Mouse (Mus musculus) midbrain, postnatal 0 days (tissue): Measurements from ENCODE around the gene Sept9. TPM values are rescaled to one million over a fixed set of nuclear protein-coding genes. Genes with fewer than 3 reads are reported as not detected.

Experiments
- ATAC-seq: fragments of 200-750 bp; cut with Nextera tagmentation; 2 replicates; pipeline ENCODE4 v1.8.0; 2017; ENCODE audit warnings: moderate number of reproducible peaks, mild to moderate bottlenecking, moderate TSS enrichment, moderate library complexity; ENCODE audit not compliant: low FRiP score
- DNase-seq: peaks from one replicate; pipeline ENCODE4 v3.0.0-alpha.2; 2015; ENCODE audit warnings: low spot score
- H3K27ac ChIP-seq: fragments of 300-500 bp; sonication (generic); 2 replicates; pipeline ENCODE4 v1.5.1; 2014; ENCODE audit warnings: low read depth, mild to moderate bottlenecking, low read length, mixed read lengths
- H3K27me3 ChIP-seq: fragments of 300-500 bp; sonication (generic); 2 replicates; pipeline ENCODE4 v1.6.1; 2014; ENCODE audit warnings: low read length, control low read depth, mixed read lengths; ENCODE audit not compliant: insufficient read depth
- H3K36me3 ChIP-seq: fragments of 300-500 bp; sonication (generic); 2 replicates; pipeline ENCODE4 v1.6.1; 2014; ENCODE audit warnings: low read length, control low read depth, mixed read lengths; ENCODE audit not compliant: insufficient read depth
- H3K4me1 ChIP-seq: fragments of 300-500 bp; sonication (generic); 2 replicates; pipeline ENCODE4 v1.6.1; 2014; ENCODE audit warnings: mild to moderate bottlenecking, control low read depth, antibody characterized with exemption, low read length, mixed read lengths; ENCODE audit not compliant: insufficient read depth
- H3K4me2 ChIP-seq: fragments of 300-500 bp; sonication (generic); 2 replicates; pipeline ENCODE4 v1.6.1; 2014; ENCODE audit warnings: low read depth, mild to moderate bottlenecking, low read length, mixed read lengths; ENCODE audit not compliant: poor library complexity, severe bottlenecking
- H3K4me3 ChIP-seq: fragments of 300-500 bp; sonication (generic); 2 replicates; pipeline ENCODE4 v1.5.1; 2014; ENCODE audit warnings: low read depth, mild to moderate bottlenecking, low read length, moderate library complexity
- H3K9ac ChIP-seq: fragments of 300-500 bp; sonication (generic); replicated peaks from 2 replicates; pipeline ENCODE4 v1.6.1; 2014; ENCODE audit warnings: mild to moderate bottlenecking, low read length, moderate library complexity, mixed read lengths; ENCODE audit not compliant: poor library complexity, severe bottlenecking
- H3K9me3 ChIP-seq: fragments of 300-500 bp; sonication (generic); 2 replicates; pipeline ENCODE4 v1.6.1; 2016; ENCODE audit warnings: low read length, control low read depth
- CTCF ChIP-seq: IDR thresholded peaks from 2 replicates; pipeline ENCODE4 v1.5.1; 2016; ENCODE audit warnings: antibody characterized with exemption, mild to moderate bottlenecking
- WGBS: fragments of 180-500 bp; shearing (Covaris S2); extraction: QIAGEN DNeasy Blood & Tissue Kit; methylation state at CpG from one replicate; pipeline ENCODE4 v1.1.7; 2014; 5-methylcytosine and 5-hydroxymethylcytosine counted together
- polyA plus RNA-seq: library from polyadenylated mRNA; unstranded; fragments of >200 nt; fragmentation: Nextera tagmentation; extraction: Ambion mirVana; gene quantifications from 2 replicates; pipeline ENCODE4 v1.2.1, GENCODE M21; 2015
- total RNA-seq: library from RNA; depleted of rRNA; stranded (reverse); fragments of >200 nt; gene quantifications from 2 replicates; pipeline ENCODE4 v1.2.3, GENCODE M21; 2014

Gene Sept9
- total and polyA plus RNA-seq, 2 experiments from 2014 or later: 95.3 to 105 TPM

DNA sequence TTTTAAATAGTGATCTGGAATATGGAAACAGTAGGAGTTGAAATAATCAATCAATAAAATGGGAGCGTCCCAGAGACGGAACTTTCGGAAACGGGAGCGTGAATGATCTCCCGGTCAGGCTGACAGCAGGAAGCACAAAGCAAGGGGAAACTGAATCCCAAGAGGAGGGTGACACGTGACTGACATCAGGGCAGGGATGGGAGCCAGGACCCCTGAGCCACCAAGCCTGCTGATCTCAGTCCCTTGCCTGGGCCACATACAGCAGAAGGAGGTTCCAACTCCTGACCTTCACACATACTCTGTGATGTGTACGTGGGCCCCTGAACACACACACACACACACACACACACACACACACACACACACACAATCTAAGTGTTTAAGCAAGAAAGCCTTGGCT lies 37.9 kb upstream of the Sept9 start:
- H3K4me3 ChIP-seq: no peak overlapping the region
- TF ChIP-seq CTCF: no peak
- DNase-seq (no peak), ATAC-seq (no peak)
- H3K4me1 ChIP-seq: no peaks in the 10 kb centered on the region
- H3K4me2 ChIP-seq: no peak overlapping the region
- 72% methylated on average over 8 of the region's 8 CpGs for WGBS
- no peak overlapping the region for H3K27ac ChIP-seq
- no peaks in the 10 kb centered on the region for H3K9me3 ChIP-seq
- peaks cover 24% of the 10 kb centered on the region for H3K36me3 ChIP-seq
- H3K9ac ChIP-seq: no peak overlapping the region
- H3K27me3 ChIP-seq: no peaks in the 10 kb centered on the region

GRCm38 (mm10) chr11:117163098-117163497 lies 36.4 kb upstream of the Sept9 start:
- no peak for TF ChIP-seq CTCF
- Histone ChIP-seq H3K4me1 (no peaks in the 10 kb centered on the region), H3K27ac (no peak overlapping the region), H3K27me3 (no peaks in the 10 kb centered on the region), H3K4me2 (no peak overlapping the region), H3K9ac (no peak overlapping the region), H3K9me3 (no peaks in the 10 kb centered on the region), H3K36me3 (peaks cover 13% of the 10 kb centered on the region), H3K4me3 (no peak overlapping the region)
- ATAC-seq (no peak), DNase-seq (no peak)
- WGBS: 75% methylated on average over 9 of the region's 9 CpGs

- Histone ChIP-seq H3K36me3 (peaks cover 6% of the 10 kb centered on the region), H3K9me3 (no peaks in the 10 kb centered on the region), H3K9ac (no peak overlapping the region), H3K27me3 (no peaks in the 10 kb centered on the region), H3K4me3 (no peak overlapping the region), H3K4me2 (no peak overlapping the region), H3K27ac (no peak overlapping the region), H3K4me1 (no peaks in the 10 kb centered on the region)
- DNase-seq: no peak
- 87% methylated on average over 6 of the region's 6 CpGs for WGBS
- no peak for TF ChIP-seq CTCF
- ATAC-seq: no peak
These were observed 35.7 kb upstream of the Sept9 start for GRCm38 (mm10) chr11:117163771-117164170.

- Histone ChIP-seq H3K27me3 (no peaks in the 10 kb centered on the region), H3K36me3 (no peaks in the 10 kb centered on the region), H3K9ac (no peak overlapping the region), H3K9me3 (no peaks in the 10 kb centered on the region), H3K4me1 (no peaks in the 10 kb centered on the region), H3K4me3 (no peak overlapping the region), H3K27ac (no peak overlapping the region), H3K4me2 (no peak overlapping the region)
- ATAC-seq (no peak), DNase-seq (peak; percentile 39)
- TF ChIP-seq CTCF: no peak
- 83% methylated on average over 20 of the region's 20 CpGs for WGBS
These were observed 31.0 kb upstream of the Sept9 start for GRCm38 (mm10) chr11:117168278-117169087.

DNA sequence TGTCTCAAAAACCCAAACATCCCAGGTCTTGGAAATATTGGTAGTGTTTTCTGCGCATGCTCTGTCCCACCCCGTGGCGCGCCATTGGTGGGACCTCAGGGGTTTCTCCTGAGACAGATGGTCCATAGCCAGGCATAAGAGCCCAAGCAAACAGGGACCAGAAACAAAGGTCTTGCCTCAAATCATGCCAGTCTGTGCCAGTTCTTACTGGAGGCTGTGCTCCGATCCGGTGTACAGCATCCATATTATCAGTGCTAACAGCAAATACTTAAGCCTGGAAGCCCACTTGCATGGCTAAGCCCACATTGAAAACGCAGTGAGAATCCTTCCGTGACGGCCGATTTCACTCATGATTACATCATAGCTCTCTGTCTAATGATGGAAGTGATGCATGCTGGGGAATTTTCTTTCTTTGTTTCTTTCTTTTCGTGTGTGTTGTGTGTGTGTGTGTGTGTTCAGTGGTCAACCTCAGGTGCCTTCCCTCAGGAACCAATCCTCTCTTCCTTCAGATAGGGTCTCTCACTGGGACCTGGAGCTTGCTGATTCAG lies 30.3 kb upstream of the Sept9 start:
- Histone ChIP-seq H3K4me3 (no peak overlapping the region), H3K4me1 (no peaks in the 10 kb centered on the region), H3K27ac (no peak overlapping the region), H3K27me3 (no peaks in the 10 kb centered on the region), H3K9ac (no peak overlapping the region), H3K36me3 (no peaks in the 10 kb centered on the region), H3K9me3 (no peaks in the 10 kb centered on the region), H3K4me2 (no peak overlapping the region)
- ATAC-seq (no peak), DNase-seq (peak; percentile 30)
- no peak for TF ChIP-seq CTCF
- 84% methylated on average over 11 of the region's 11 CpGs for WGBS

DNA sequence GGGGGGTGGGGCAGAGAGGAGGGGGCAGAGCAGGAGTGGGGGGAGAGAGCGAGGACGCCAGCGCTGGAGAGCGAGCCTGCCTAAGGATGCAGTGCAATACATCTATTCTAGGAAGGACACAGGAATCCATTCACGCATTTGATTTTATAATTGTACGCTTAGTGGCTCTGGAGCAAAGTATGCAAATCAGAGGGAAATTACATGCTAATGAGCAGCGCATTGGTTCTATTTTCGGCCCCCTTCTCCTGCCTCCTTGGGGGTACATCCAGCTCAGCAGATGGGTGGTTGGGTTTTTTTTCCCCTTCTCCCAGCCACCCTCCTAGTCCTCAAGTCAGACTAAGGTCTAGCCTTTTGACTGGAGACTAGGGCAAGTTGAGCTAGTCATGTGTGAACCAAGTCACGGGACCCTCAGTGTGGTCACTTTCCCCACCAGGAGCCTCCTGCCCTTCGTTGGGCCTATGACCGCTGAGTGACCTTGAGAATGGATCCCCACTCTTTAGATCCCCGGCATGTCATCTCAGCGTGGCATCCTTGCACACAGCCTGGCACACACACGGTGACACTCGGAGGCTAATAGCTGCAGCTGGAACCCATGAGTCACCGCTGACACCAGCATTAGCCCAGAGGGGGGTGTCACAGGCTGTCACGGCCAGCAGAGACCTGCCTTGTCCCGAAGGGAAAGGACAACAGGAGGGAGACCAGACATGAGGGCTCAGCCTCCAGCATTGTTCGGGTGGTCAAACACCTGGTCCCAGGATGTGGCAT lies 29.5 kb upstream of the Sept9 start:
- TF ChIP-seq CTCF: no peak
- H3K4me2 ChIP-seq: no peak overlapping the region
- H3K4me1 ChIP-seq: no peaks in the 10 kb centered on the region
- H3K4me3 ChIP-seq: no peak overlapping the region
- ATAC-seq: no peak
- H3K27ac ChIP-seq: no peak overlapping the region
- DNase-seq: no peak
- no peak overlapping the region for H3K9ac ChIP-seq
- H3K36me3 ChIP-seq: no peaks in the 10 kb centered on the region
- no peaks in the 10 kb centered on the region for H3K27me3 ChIP-seq
- no peaks in the 10 kb centered on the region for H3K9me3 ChIP-seq
- 73% methylated on average over 19 of the region's 19 CpGs for WGBS
